Mouse (Mus musculus) left cerebral cortex, postnatal 25 days (tissue): ENCODE results near the gene Vim. TPM values are rescaled to one million over a fixed set of nuclear protein-coding genes. Genes with fewer than 3 reads are reported as not detected.
"Not testable (repeated sequence)": the region's sequence is repeated elsewhere in the genome, so short reads cannot be mapped to it uniquely, and the experiment has no call there.

ENCODE experiments used
- DNase-seq, 2 experiments: peaks; one replicate each; pipeline ENCODE4 v3.0.0; 2022; ENCODE audit warnings: low spot score in 2 of 2, mixed read lengths in 1 of 2
- intact Hi-C: fragments of 180-260 bp; cut with DNase I; formaldehyde crosslinking; loops from one replicate; pipeline ENCODE4 v1.15.1; 2025
- total RNA-seq, 2 experiments: library from RNA; stranded (reverse); gene quantifications; 2 replicates each; pipeline ENCODE4 v1.2.3; 2021

Gene Vim
- total RNA-seq, 2 experiments from 2014 or later: 56.3 to 56.4 TPM

GRCm38 (mm10) chr2:13603093-13603492 lies 29.4 kb downstream of the Vim start:
- intact Hi-C loops: no loop called here
- DNase-seq: no peak

DNA sequence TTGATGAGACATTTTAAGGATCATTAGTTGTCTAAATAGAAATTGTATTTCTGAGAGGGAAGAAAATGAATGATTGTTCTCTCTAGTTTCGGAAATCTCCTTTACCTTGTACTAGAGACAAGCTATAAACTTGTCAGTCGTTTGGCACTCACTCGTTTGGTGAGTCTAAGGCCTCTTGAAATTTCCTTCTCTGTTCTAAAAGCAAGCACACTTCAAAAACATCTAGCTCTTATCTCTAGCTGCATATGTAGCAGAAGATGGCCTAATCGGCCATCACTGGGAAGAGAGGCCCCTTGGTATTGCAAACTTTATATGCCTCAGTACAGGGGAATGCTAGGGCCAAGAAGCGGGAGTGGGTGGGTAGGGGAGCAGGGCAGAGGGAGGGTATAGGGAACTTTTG lies 29.9 kb downstream of the Vim start:
- DNase-seq, intact Hi-C loops: not testable (repeated sequence)

- intact Hi-C loops: loop anchor here (10.0 kb wide), 1 partner anchor 665 kb away; no protein-coding TSS in a partner anchor
- DNase-seq: no peak
Observed at GRCm38 (mm10) chr2:13630136-13630832, 56.6 kb downstream of the Vim start.

Other genes with a start within 250 kb of the Vim start
- gene Cubn, start 82.1 kb upstream of the Vim start, total RNA-seq: under 1 TPM; 0.32 TPM
- 1 to 10 TPM; 3.6 to 7.7 TPM for gene Trdmt1, start 29.3 kb upstream of the Vim start, total RNA-seq
- under 1 TPM; 0.57 to 0.94 TPM for gene St8sia6, start 220.1 kb downstream of the Vim start, total RNA-seq